Mouse (Mus musculus) CH12.LX (cell line): ENCODE measurements around the gene Slc38a5.

Experiments
- CHD2 ChIP-seq: IDR thresholded peaks from 2 replicates; pipeline ENCODE4 v1.6.1; 2011; ENCODE audit warnings: low read length, improper control_type of control experiment
- CTCF ChIP-seq, 2 experiments: IDR thresholded peaks in 1 of 2; conservative IDR thresholded peaks in 1 of 2; 2 replicates each; pipeline ENCODE4 v1.5.1; 2011 to 2012; ENCODE audit warnings: low read depth in 2 of 2, low read length in 2 of 2, improper control_type of control experiment in 1 of 2, inconsistent platforms in 1 of 2, mild to moderate bottlenecking in 1 of 2, moderate library complexity in 1 of 2
- EP300 ChIP-seq: IDR thresholded peaks from 2 replicates; pipeline ENCODE4 v1.6.1; 2011; ENCODE audit warnings: low read length, improper control_type of control experiment
- GABPA ChIP-seq: IDR thresholded peaks from 2 replicates; pipeline ENCODE4 v1.6.1; 2012; ENCODE audit warnings: low read depth, low read length, improper control_type of control experiment, inconsistent platforms; ENCODE audit not compliant: insufficient replicate concordance
- JUN ChIP-seq: IDR thresholded peaks from 2 replicates; pipeline ENCODE4 v1.6.1; 2011; ENCODE audit warnings: low read depth, mild to moderate bottlenecking, low read length, improper control_type of control experiment, moderate library complexity; ENCODE audit not compliant: insufficient read depth
- JUND ChIP-seq: conservative IDR thresholded peaks from 2 replicates; pipeline ENCODE4 v1.6.1; 2011; ENCODE audit warnings: low read depth, low read length, improper control_type of control experiment
- KAT2A ChIP-seq: IDR thresholded peaks from 2 replicates; pipeline ENCODE4 v1.6.1; 2012; ENCODE audit warnings: low read length, improper control_type of control experiment, inconsistent platforms; ENCODE audit not compliant: insufficient replicate concordance
- MAFK ChIP-seq: IDR thresholded peaks from 2 replicates; pipeline ENCODE4 v1.6.1; 2011; ENCODE audit warnings: low read length, improper control_type of control experiment; ENCODE audit not compliant: insufficient replicate concordance
- MYC ChIP-seq: IDR thresholded peaks from 2 replicates; pipeline ENCODE4 v1.6.1; 2011; ENCODE audit warnings: low read depth, mild to moderate bottlenecking, improper control_type of control experiment, low read length
- NRF1 ChIP-seq: IDR thresholded peaks from 2 replicates; pipeline ENCODE4 v1.6.1; 2014; ENCODE audit warnings: low read depth, mild to moderate bottlenecking, inconsistent platforms, low read length, improper control_type of control experiment, moderate library complexity
- POLR2A ChIP-seq: IDR thresholded peaks from 2 replicates; pipeline ENCODE4 v1.6.1; 2011; ENCODE audit warnings: low read depth, mild to moderate bottlenecking, improper control_type of control experiment, low read length
- ZC3H11A ChIP-seq: IDR thresholded peaks from 2 replicates; pipeline ENCODE4 v1.6.1; 2012; ENCODE audit warnings: low read depth, mild to moderate bottlenecking, inconsistent platforms, low read length, improper control_type of control experiment
- ZKSCAN1 ChIP-seq: IDR thresholded peaks from 2 replicates; pipeline ENCODE4 v1.6.1; 2012; ENCODE audit warnings: low read depth, inconsistent platforms, low read length, improper control_type of control experiment, borderline replicate concordance

DNA sequence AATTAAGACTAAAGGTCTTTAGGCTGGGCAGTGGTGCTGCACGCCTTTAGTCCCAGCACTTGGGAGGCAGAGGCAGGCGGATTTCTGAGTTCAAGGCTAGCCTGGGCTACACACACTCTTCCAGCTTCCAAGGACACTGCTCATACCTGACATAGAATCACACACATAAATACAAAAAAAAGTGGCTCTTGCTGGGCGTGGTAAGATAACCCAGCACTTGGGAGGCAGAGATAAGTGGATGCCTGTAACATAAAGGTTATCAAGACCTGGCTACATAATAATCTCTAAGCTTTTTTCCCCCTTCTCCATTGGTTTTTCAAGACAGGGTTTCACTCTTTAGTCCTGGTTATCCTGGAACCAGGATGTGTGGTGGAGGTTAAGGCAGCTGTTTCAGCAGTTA, 37.3 kb upstream of the Slc38a5 start:
- TF ChIP-seq MAFK (no peak), EP300 (no peak), JUND (no peak), NRF1 (no peak), CHD2 (no peak), KAT2A (no peak), ZC3H11A (no peak), MYC (no peak), GABPA (no peak), ZKSCAN1 (no peak), CTCF (conservative IDR thresholded peaks at IDR 0.05 in 1 of 2, IDR thresholded peaks at IDR 0.05 in 1 of 2; ENCODE audit: low read depth in 2 of 2, low read length in 2 of 2) (no peak), JUN (no peak), POLR2A (no peak)
